Mouse (Mus musculus) midbrain, embryonic 15.5 days (tissue): ENCODE data around the gene Ip6k3. TPM values are rescaled to one million over a fixed set of nuclear protein-coding genes. Genes with fewer than 3 reads are reported as not detected.

Experiments used
- ATAC-seq: fragments of 200-750 bp; cut with Nextera tagmentation; replicated peaks from 2 replicates; pipeline ENCODE4 v1.8.0; 2017; ENCODE audit warnings: moderate TSS enrichment
- H3K27ac ChIP-seq: fragments of 300-500 bp; sonication (generic); 2 replicates; pipeline ENCODE4 v1.5.1; 2015; ENCODE audit warnings: mild to moderate bottlenecking, inconsistent platforms
- H3K27me3 ChIP-seq: fragments of 300-500 bp; sonication (generic); replicated peaks from 2 replicates; pipeline ENCODE4 v1.6.1; 2015; ENCODE audit warnings: inconsistent platforms
- H3K36me3 ChIP-seq: fragments of 300-500 bp; sonication (generic); replicated peaks from 2 replicates; pipeline ENCODE4 v1.6.1; 2015; ENCODE audit warnings: inconsistent platforms
- H3K4me1 ChIP-seq: fragments of 300-500 bp; sonication (generic); 2 replicates; pipeline ENCODE4 v1.6.1; 2015; ENCODE audit warnings: inconsistent platforms
- H3K4me2 ChIP-seq: fragments of 300-500 bp; sonication (generic); 2 replicates; pipeline ENCODE4 v1.6.1; 2015; ENCODE audit warnings: inconsistent platforms, mild to moderate bottlenecking, moderate library complexity
- H3K4me3 ChIP-seq: fragments of 300-500 bp; sonication (generic); 2 replicates; pipeline ENCODE4 v1.5.1; 2015; ENCODE audit warnings: mild to moderate bottlenecking, inconsistent platforms
- H3K9ac ChIP-seq: fragments of 300-500 bp; sonication (generic); 2 replicates; pipeline ENCODE4 v1.6.1; 2015; ENCODE audit warnings: mild to moderate bottlenecking, inconsistent platforms
- H3K9me3 ChIP-seq: fragments of 300-500 bp; sonication (generic); 2 replicates; pipeline ENCODE4 v1.6.1; 2016; ENCODE audit warnings: inconsistent platforms
- WGBS: fragments of 180-500 bp; shearing (Covaris S2); methylation state at CpG from one replicate; pipeline ENCODE4 v1.1.7; 2015; ENCODE audit warnings: mixed read lengths; 5-methylcytosine and 5-hydroxymethylcytosine counted together
- polyA plus RNA-seq: library from polyadenylated mRNA; unstranded; fragments of >200 nt; fragmentation: Nextera tagmentation; extraction: Ambion mirVana; gene quantifications from 2 replicates; pipeline ENCODE4 v1.2.1, GENCODE M21; 2015

Gene Ip6k3
- polyA plus RNA-seq, 1 experiment from 2014 or later = 0.21 TPM

DNA sequence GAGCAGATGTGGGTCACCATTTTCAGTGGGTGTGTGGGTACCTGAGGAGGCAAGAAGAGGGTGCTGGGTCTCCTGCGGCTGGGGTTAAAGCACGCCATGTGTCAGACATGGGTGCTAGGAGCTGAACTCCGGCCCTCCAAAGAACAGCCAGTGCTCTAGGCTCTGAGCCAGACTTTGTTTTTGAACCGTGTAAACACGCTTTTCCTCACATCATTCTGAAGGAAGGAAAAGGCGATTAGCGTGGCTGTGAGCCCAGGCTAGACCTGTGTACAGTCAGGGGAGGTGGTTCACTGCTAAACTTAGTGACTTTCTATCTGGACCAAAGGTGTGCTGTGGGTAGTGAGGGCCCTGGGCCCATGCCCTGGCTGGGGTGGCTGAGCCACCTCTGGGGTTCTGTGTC, 57.5 kb downstream of the Ip6k3 start:
- ATAC-seq = no peak
- Histone ChIP-seq H3K4me2 (no peak overlapping the region), H3K27ac (no peak overlapping the region)

DNA sequence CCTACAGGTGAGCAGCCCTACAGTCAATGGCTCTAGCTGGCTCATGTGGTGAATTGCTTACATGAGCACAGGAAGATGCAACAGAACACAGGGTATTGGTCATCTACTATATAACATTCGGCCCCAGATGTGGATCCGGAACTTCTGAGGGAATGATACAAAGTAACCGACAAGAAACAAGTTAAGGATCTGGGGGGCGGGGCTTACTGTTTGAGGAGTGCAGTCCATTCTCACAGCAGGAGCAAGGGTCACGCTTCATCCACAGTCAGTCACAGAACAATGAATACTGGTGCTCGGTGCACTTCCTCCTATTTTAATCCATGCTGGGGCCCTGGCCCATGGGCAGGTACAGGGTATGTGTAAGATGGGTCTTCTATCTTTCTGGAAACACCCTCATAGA, 59.7 kb downstream of the Ip6k3 start:
- ATAC-seq = no peak
- H3K4me2 ChIP-seq = no peak overlapping the region
- H3K9me3 ChIP-seq = no peaks in the 10 kb centered on the region
- no peaks in the 10 kb centered on the region for H3K36me3 ChIP-seq
- H3K4me1 ChIP-seq = no peaks in the 10 kb centered on the region
- H3K4me3 ChIP-seq = no peak overlapping the region
- 67% methylated on average over 6 of the region's 6 CpGs for WGBS
- no peaks in the 10 kb centered on the region for H3K27me3 ChIP-seq
- H3K9ac ChIP-seq = no peak overlapping the region
- no peak overlapping the region for H3K27ac ChIP-seq

More for the DNA sequence above, 57.5 kb downstream of the Ip6k3 start:
- no peaks in the 10 kb centered on the region for H3K4me1 ChIP-seq
- no peaks in the 10 kb centered on the region for H3K27me3 ChIP-seq
- no peak overlapping the region for H3K4me3 ChIP-seq
- H3K9me3 ChIP-seq = no peaks in the 10 kb centered on the region
- no peak overlapping the region for H3K9ac ChIP-seq
- H3K36me3 ChIP-seq = no peaks in the 10 kb centered on the region
- 89% methylated on average over 7 of the region's 7 CpGs for WGBS

- no peak for ATAC-seq
- H3K36me3 ChIP-seq = no peaks in the 10 kb centered on the region
- no peak overlapping the region for H3K4me3 ChIP-seq
- H3K27me3 ChIP-seq = no peaks in the 10 kb centered on the region
- no peak overlapping the region for H3K9ac ChIP-seq
- H3K9me3 ChIP-seq = no peaks in the 10 kb centered on the region
- no peak overlapping the region for H3K27ac ChIP-seq
- no peak overlapping the region for H3K4me2 ChIP-seq
- WGBS = 87% methylated on average over 9 of the region's 9 CpGs
- H3K4me1 ChIP-seq = no peaks in the 10 kb centered on the region
Measured at GRCm38 (mm10) chr17:27106745-27107144, 60.9 kb downstream of the Ip6k3 start.

DNA sequence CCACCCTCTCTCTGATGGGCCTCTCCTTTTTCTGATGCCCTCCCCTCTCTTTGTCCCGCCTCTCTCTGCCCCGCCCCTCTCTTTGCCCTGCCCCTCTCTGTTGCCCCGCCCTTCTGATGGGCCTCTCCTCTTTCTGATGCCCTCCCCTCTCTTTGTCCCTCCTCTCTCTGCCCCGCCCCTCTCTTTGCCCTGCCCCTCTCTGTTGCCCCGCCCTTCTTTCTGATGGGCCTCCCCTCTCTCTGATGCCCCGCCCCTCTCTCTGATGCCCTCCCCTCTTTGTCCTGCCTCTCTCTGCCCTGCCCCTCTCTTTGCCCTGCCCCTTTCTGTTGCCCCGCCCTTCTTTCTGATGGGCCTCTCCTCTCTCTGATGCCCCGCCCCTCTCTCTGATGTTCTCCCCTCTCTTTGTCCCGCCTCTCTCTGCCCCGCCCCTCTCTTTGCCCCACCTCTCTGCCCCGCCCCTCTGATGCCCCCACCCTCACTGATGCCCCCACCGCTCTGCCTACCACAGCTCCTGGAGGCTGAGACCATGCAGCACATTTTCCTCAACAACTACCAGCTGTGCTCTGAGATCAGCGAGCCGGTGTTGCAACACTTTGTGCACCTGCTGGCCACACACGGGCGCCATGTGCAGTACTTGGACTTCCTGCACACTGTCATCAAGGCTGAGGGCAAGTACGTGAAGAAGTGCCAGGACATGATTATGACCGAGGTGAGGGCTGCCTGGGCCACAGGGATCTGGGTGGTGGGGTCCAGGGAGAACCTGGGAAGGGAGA, 61.7 kb downstream of the Ip6k3 start:
- ATAC-seq = no peak
- H3K36me3 ChIP-seq = no peaks in the 10 kb centered on the region
- no peak overlapping the region for H3K4me3 ChIP-seq
- no peak overlapping the region for H3K4me2 ChIP-seq
- no peak overlapping the region for H3K9ac ChIP-seq
- 78% methylated on average over 17 of the region's 18 CpGs for WGBS
- H3K27ac ChIP-seq = no peak overlapping the region
- no peaks in the 10 kb centered on the region for H3K27me3 ChIP-seq
- no peaks in the 10 kb centered on the region for H3K4me1 ChIP-seq
- no peaks in the 10 kb centered on the region for H3K9me3 ChIP-seq

GRCm38 (mm10) chr17:27101675-27102074, 65.9 kb downstream of the Ip6k3 start:
- 81% methylated on average over 5 of the region's 5 CpGs for WGBS
- Histone ChIP-seq H3K9ac (no peak overlapping the region), H3K36me3 (no peaks in the 10 kb centered on the region), H3K27me3 (no peaks in the 10 kb centered on the region), H3K4me3 (no peak overlapping the region), H3K9me3 (no peaks in the 10 kb centered on the region), H3K4me2 (no peak overlapping the region), H3K27ac (no peak overlapping the region), H3K4me1 (no peaks in the 10 kb centered on the region)
- ATAC-seq = no peak

DNA sequence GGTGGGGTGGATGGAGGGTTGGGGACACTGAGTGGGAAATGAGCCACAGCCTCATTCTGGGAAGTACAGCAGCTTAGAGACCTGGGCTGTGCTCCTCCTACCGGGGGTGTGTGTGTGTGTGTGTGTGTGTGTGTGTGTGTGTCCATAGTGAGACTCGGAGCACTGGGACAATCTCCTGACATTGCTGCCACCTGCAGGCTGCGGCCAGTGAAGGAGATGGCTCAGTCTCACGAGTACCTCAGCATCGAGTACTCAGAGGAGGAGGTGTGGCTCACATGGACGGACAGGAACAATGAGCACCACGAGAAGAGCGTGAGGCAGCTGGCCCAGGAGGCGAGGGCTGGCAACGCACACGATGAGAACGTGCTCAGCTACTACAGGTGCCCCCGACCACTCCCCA, 71.9 kb downstream of the Ip6k3 start:
- Histone ChIP-seq H3K27me3 (no peaks in the 10 kb centered on the region), H3K4me1 (no peaks in the 10 kb centered on the region), H3K4me2 (no peak overlapping the region), H3K36me3 (no peaks in the 10 kb centered on the region), H3K9ac (no peak overlapping the region), H3K27ac (no peak overlapping the region), H3K4me3 (no peak overlapping the region), H3K9me3 (no peaks in the 10 kb centered on the region)
- 26% methylated on average over 13 of the region's 13 CpGs for WGBS
- ATAC-seq = no peak

Other genes with a start within 250 kb of the Ip6k3 start
- 27.2 and 29.5 TPM in 2 replicates for gene Phf1, start 234.7 kb downstream of the Ip6k3 start, polyA plus RNA-seq
- gene Cuta, start 228.2 kb downstream of the Ip6k3 start, polyA plus RNA-seq = 127 and 131 TPM in 2 replicates
- 6.0 and 7.3 TPM in 2 replicates for gene Syngap1, start 226.5 kb downstream of the Ip6k3 start, polyA plus RNA-seq
- 15.4 and 16.9 TPM in 2 replicates for gene Zbtb9, start 194.6 kb downstream of the Ip6k3 start, polyA plus RNA-seq
- gene Bak1, start 138.8 kb downstream of the Ip6k3 start, polyA plus RNA-seq = 3.5 and 4.2 TPM in 2 replicates
- gene Itpr3, start 110.5 kb downstream of the Ip6k3 start, polyA plus RNA-seq = 0.78 and 0.80 TPM in 2 replicates
- 365 and 372 TPM in 2 replicates for gene Uqcc2, start 33.9 kb downstream of the Ip6k3 start, polyA plus RNA-seq
- 26.1 and 26.7 TPM in 2 replicates for gene Lemd2, start 36.7 kb upstream of the Ip6k3 start, polyA plus RNA-seq